Mouse (Mus musculus): ENCODE measurements at regions not wholly inside any gene's neighbourhood (a gene's known extent, or its start where the extent isn't known, plus 50 kb on each side); places are given as distances from the start of the nearest gene placed in this dataset.
"Not testable (repeated sequence)": the region's sequence is repeated elsewhere in the genome, so short reads cannot be mapped to it uniquely, and the experiment has no call there.

- not testable (repeated sequence) for TF ChIP-seq CTCF (IDR thresholded peaks at IDR 0.05; ENCODE audit: insufficient read depth, low read length); POLR2A (IDR thresholded peaks at IDR 0.05; ENCODE audit: borderline replicate concordance, extremely low read depth, low read depth, low read length)
These were observed 446.2 kb upstream of the Olfr1507 start for GRCm38 (mm10) chr14:52941747-52942146.
